Mouse (Mus musculus) myocyte (in vitro differentiated cells): ENCODE measurements around the gene Cldn4. TPM values are rescaled to one million over a fixed set of nuclear protein-coding genes. Genes with fewer than 3 reads are reported as not detected.

Experiments
- H3K27me3 ChIP-seq: one replicate; pipeline ENCODE4 v1.6.1; 2011; ENCODE audit not compliant: control insufficient read depth, insufficient read depth, insufficient read length
- H3K36me3 ChIP-seq: one replicate; pipeline ENCODE4 v1.6.1; 2011; ENCODE audit not compliant: control insufficient read depth, insufficient read depth
- H3K4me2 ChIP-seq: one replicate; pipeline ENCODE4 v1.6.1; 2011; ENCODE audit warnings: low read depth, control low read depth
- H3K4me3 ChIP-seq: one replicate; pipeline ENCODE4 v1.5.1; 2011; ENCODE audit warnings: mild to moderate bottlenecking, control low read depth, moderate library complexity
- H3K79me2 ChIP-seq: one replicate; pipeline ENCODE4 v1.6.1; 2011; ENCODE audit not compliant: control insufficient read depth, insufficient read depth
- H3ac ChIP-seq: one replicate; pipeline ENCODE4 v1.6.1; 2011; ENCODE audit not compliant: control insufficient read depth, insufficient read length
- CEBPB ChIP-seq: IDR thresholded peaks from 2 replicates; pipeline ENCODE4 v1.6.1; 2011; ENCODE audit warnings: mild to moderate bottlenecking, moderate library complexity; ENCODE audit not compliant: poor library complexity, insufficient read depth, severe bottlenecking
- E2F4 ChIP-seq: IDR thresholded peaks from one replicate; pipeline ENCODE4 v1.6.1; 2011; ENCODE audit warnings: mild to moderate bottlenecking, control low read depth, moderate library complexity; ENCODE audit not compliant: insufficient read depth
- MAX ChIP-seq: IDR thresholded peaks from one replicate; pipeline ENCODE4 v1.6.1; 2011; ENCODE audit warnings: low read depth, mild to moderate bottlenecking, control low read depth
- MYOD1 ChIP-seq, 3 experiments: IDR thresholded peaks; one replicate each; pipeline ENCODE4 v1.6.1; 2011; ENCODE audit warnings: control low read depth in 2 of 3, low read depth in 2 of 3, mild to moderate bottlenecking in 2 of 3, moderate library complexity in 1 of 3; ENCODE audit not compliant: insufficient read length in 2 of 3, control insufficient read depth in 1 of 3
- MYOG ChIP-seq, 3 experiments: IDR thresholded peaks; one replicate each; pipeline ENCODE4 v1.6.1; 2011; ENCODE audit warnings: control low read depth in 2 of 3, low read depth in 2 of 3, mild to moderate bottlenecking in 2 of 3; ENCODE audit not compliant: insufficient read length in 2 of 3, control insufficient read depth in 1 of 3, insufficient read depth in 1 of 3
- POLR2A ChIP-seq: IDR thresholded peaks from one replicate; pipeline ENCODE4 v1.6.1; 2011; ENCODE audit warnings: low read depth, mild to moderate bottlenecking, control low read depth, moderate library complexity; ENCODE audit not compliant: insufficient read length
- POLR2AphosphoS2 ChIP-seq: IDR thresholded peaks from one replicate; pipeline ENCODE4 v1.6.1; 2011; ENCODE audit warnings: low read depth, control low read depth; ENCODE audit not compliant: insufficient read length
- REST ChIP-seq: IDR thresholded peaks from one replicate; pipeline ENCODE4 v1.6.1; 2011; ENCODE audit warnings: mild to moderate bottlenecking, control low read depth, moderate library complexity; ENCODE audit not compliant: insufficient read depth, insufficient read length
- SRF ChIP-seq: IDR thresholded peaks from one replicate; pipeline ENCODE4 v1.6.1; 2011; ENCODE audit warnings: low read depth; ENCODE audit not compliant: control insufficient read depth, insufficient read length
- TCF12 ChIP-seq: IDR thresholded peaks from one replicate; pipeline ENCODE4 v1.6.1; 2011; ENCODE audit warnings: mild to moderate bottlenecking, control low read depth; ENCODE audit not compliant: poor library complexity, insufficient read depth, severe bottlenecking
- TCF3 ChIP-seq: IDR thresholded peaks from one replicate; pipeline ENCODE4 v1.6.1; 2011; ENCODE audit warnings: low read depth, control low read depth; ENCODE audit not compliant: insufficient read length
- USF1 ChIP-seq: IDR thresholded peaks from one replicate; pipeline ENCODE4 v1.6.1; 2011; ENCODE audit warnings: low read depth, mild to moderate bottlenecking, control low read depth, moderate library complexity
- polyA plus RNA-seq: library from polyadenylated mRNA; unstranded; fragments of >200 nt; fragmentation: generic; extraction: Trizol; gene quantifications from one replicate; pipeline ENCODE4 v1.2.1, GENCODE M21; 2012; ENCODE audit warnings: missing spikeins

Gene Cldn4
- polyA plus RNA-seq, 1 experiment, result not detected

DNA sequence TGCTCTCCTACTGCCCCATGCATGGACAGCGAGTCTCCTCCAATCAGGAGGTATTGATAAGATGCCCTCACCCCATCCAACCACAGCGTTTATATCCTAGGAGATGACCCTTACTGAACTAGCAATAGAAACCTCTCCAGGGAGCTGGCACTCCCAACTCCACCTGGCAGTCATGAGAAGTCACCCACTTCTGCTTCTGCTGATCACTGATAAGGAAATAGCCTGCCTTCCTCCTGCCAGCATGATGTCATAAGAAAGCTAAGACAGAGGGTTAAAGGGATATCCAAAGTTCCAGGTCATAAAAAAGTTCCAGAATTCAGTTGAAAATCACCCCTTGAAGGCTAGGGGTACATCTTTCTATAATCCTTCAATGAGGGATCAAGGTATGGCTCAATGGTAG, 29.4 kb upstream of the Cldn4 start:
- H3K4me3 ChIP-seq, result no peak overlapping the region
- peaks cover 5% of the 10 kb centered on the region for H3K27me3 ChIP-seq
- H3K36me3 ChIP-seq, result no peaks in the 10 kb centered on the region
- no peak overlapping the region for H3K4me2 ChIP-seq
- H3K79me2 ChIP-seq, result no peaks in the 10 kb centered on the region
- TF ChIP-seq MYOD1 (IDR thresholded peaks at IDR 0.05; ENCODE audit: control insufficient read depth in 1 of 3, insufficient read length in 2 of 3, low read depth in 2 of 3) (no peak), MYOG (IDR thresholded peaks at IDR 0.05; ENCODE audit: control insufficient read depth in 1 of 3, insufficient read depth in 1 of 3, insufficient read length in 2 of 3, low read depth in 2 of 3) (no peak), REST (no peak), POLR2AphosphoS2 (no peak), SRF (no peak)
- H3ac ChIP-seq, result no peak overlapping the region

DNA sequence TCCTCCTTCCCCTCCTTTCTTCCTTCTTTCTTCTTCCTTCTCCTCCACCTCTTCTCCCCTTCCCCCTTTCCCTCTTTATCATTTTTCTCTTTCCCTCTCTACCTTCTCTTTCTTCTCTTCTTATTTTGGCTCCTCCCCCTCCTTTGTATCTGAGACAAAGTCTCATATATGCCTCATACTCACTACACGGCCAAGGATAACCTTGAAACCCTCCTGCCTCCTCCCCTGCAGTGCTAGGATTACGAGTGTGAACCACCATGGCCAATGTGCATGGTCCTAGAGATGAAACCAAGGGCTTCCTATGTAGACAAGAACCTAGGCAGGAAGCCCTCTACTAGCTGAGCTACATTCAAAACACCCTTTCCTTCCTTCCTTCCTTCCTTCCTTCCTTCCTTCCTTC, 28.2 kb upstream of the Cldn4 start:
- Histone ChIP-seq H3K36me3 (no peaks in the 10 kb centered on the region), H3K4me3 (no peak overlapping the region), H3K4me2 (no peak overlapping the region), H3K79me2 (no peaks in the 10 kb centered on the region), H3K27me3 (peaks cover 5% of the 10 kb centered on the region), H3ac (no peak overlapping the region)
- TF ChIP-seq POLR2A (no peak), USF1 (no peak), SRF (no peak), MYOD1 (IDR thresholded peaks at IDR 0.05; ENCODE audit: control insufficient read depth in 1 of 3, insufficient read length in 2 of 3, low read depth in 2 of 3) (no peak), E2F4 (no peak), MYOG (IDR thresholded peaks at IDR 0.05; ENCODE audit: control insufficient read depth in 1 of 3, insufficient read depth in 1 of 3, insufficient read length in 2 of 3, low read depth in 2 of 3) (no peak), TCF12 (no peak), CEBPB (no peak), POLR2AphosphoS2 (no peak), TCF3 (no peak), REST (no peak), MAX (no peak)

DNA sequence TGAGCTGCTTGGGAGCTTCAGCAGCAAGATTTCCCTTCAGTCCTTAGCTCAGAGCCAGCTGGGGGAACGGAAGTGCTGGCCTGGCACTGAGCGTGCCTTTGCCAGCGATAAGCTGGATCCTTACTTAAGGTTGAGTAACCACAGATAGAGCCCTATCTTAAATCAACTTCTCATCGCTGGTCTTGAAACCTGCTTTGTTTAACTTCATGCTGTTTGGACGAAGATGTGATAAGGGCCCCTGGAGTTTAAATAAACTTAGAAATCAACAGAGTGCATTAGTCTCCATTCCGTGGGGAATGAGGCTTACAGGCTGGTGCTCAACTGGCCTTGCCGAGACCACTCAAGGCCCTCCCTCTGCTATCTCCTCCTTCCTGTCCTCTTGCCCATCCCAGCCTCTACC, 27.6 kb upstream of the Cldn4 start:
- TF ChIP-seq MYOG (IDR thresholded peaks at IDR 0.05; ENCODE audit: control insufficient read depth in 1 of 3, insufficient read depth in 1 of 3, insufficient read length in 2 of 3, low read depth in 2 of 3) (no peak), TCF3 (no peak), E2F4 (no peak), SRF (no peak), CEBPB (no peak), REST (no peak), POLR2A (no peak), MAX (no peak), TCF12 (no peak), USF1 (no peak), MYOD1 (IDR thresholded peaks at IDR 0.05; ENCODE audit: control insufficient read depth in 1 of 3, insufficient read length in 2 of 3, low read depth in 2 of 3) (no peak), POLR2AphosphoS2 (no peak)
- H3K4me3 ChIP-seq, result no peak overlapping the region
- H3K79me2 ChIP-seq, result no peaks in the 10 kb centered on the region
- no peaks in the 10 kb centered on the region for H3K36me3 ChIP-seq
- no peak overlapping the region for H3ac ChIP-seq
- H3K27me3 ChIP-seq, result peaks cover 8% of the 10 kb centered on the region
- H3K4me2 ChIP-seq, result no peak overlapping the region

DNA sequence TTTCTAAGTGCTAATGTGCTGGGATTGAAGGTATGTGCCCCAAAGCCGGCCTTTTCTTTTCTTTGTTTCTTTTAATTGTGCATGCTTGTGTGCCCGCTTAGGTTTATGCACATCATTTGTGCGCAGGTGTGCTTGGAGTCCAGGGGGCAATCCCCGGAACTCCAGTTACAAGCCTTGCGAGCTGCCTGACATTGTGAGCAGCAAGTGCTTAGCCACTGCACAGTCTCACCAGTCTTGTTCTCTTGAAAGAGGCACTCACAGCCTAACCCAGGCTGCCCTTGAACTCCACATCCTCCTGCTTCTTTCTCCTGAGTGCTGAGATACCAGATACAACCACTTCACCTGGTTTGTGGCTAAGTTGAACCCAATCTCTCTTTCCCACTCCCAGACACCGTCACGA, 26.8 kb upstream of the Cldn4 start:
- Histone ChIP-seq H3K4me2 (no peak overlapping the region), H3K4me3 (no peak overlapping the region), H3K27me3 (peaks cover 14% of the 10 kb centered on the region), H3ac (no peak overlapping the region), H3K36me3 (no peaks in the 10 kb centered on the region), H3K79me2 (no peaks in the 10 kb centered on the region)
- TF ChIP-seq TCF12 (no peak), MYOG (IDR thresholded peaks at IDR 0.05; ENCODE audit: control insufficient read depth in 1 of 3, insufficient read depth in 1 of 3, insufficient read length in 2 of 3, low read depth in 2 of 3) (no peak), USF1 (no peak), MYOD1 (IDR thresholded peaks at IDR 0.05; ENCODE audit: control insufficient read depth in 1 of 3, insufficient read length in 2 of 3, low read depth in 2 of 3) (no peak), CEBPB (no peak), REST (no peak), MAX (no peak)

DNA sequence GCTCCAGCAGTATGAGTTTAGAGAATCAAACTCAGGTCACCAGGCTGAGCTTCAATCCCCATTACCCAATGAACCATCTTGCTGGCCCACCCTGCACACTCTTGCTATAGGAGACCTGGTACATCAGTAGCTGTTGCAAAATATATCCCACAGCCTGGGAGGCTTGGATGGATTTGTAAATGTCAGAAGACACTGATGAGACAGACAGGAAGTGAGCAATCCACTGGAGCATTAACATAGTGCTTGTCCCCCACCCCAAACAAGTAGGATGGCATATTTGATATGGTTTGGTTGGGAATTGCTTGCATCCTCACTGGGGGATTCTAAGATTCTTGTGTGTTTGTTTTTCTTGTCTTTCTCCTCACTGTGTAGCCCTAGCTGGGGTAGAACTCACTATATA, 26.3 kb upstream of the Cldn4 start:
- Histone ChIP-seq H3K36me3 (no peaks in the 10 kb centered on the region), H3K79me2 (no peaks in the 10 kb centered on the region), H3K27me3 (peaks cover 17% of the 10 kb centered on the region), H3ac (no peak overlapping the region), H3K4me2 (no peak overlapping the region), H3K4me3 (no peak overlapping the region)
- TF ChIP-seq CEBPB (no peak), MAX (no peak), SRF (no peak), POLR2AphosphoS2 (no peak), MYOG (IDR thresholded peaks at IDR 0.05; ENCODE audit: control insufficient read depth in 1 of 3, insufficient read depth in 1 of 3, insufficient read length in 2 of 3, low read depth in 2 of 3) (no peak), USF1 (no peak), TCF3 (no peak), MYOD1 (IDR thresholded peaks at IDR 0.05; ENCODE audit: control insufficient read depth in 1 of 3, insufficient read length in 2 of 3, low read depth in 2 of 3) (no peak), POLR2A (no peak), E2F4 (no peak), TCF12 (no peak), REST (no peak)
